Mouse (Mus musculus): ENCODE data around the gene Nlgn3.
"Not testable (repeated sequence)": the region's sequence is repeated elsewhere in the genome, so short reads cannot be mapped to it uniquely, and the experiment has no call there.

Gene Nlgn3

GRCm38 (mm10) chrX:101300427-101301030, 1.6 kb downstream of the Nlgn3 start:
- no peak for DNase-seq (ENCODE audit: low read depth, low spot score)

DNA sequence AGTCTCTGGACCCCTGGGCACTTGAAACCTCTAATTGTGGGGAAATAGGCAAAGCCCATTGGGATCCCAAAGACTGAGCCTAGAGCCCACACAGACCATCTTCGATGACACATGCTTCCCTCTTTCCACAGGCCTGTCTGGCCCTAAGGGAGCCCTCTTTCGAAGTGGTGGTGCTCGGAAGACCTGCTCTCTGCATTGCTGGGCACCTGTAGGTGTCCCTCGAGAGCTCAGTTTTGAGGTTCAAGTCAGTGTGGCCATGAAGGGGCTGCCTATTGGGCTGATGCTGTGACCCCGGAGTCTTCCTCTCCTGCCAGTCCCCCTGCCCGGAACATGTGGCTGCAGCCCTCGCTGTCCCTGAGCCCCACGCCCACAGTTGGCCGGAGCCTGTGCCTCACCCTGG, 2.7 kb downstream of the Nlgn3 start:
- no peak for DNase-seq (ENCODE audit: low read depth, low spot score)

- DNase-seq (ENCODE audit: low read depth, low spot score) = no peak
Observed at GRCm38 (mm10) chrX:101304646-101305045, 5.7 kb downstream of the Nlgn3 start.

GRCm38 (mm10) chrX:101309299-101309698, 10.3 kb downstream of the Nlgn3 start:
- DNase-seq (ENCODE audit: low read depth, low spot score) = no peak

- DNase-seq (ENCODE audit: low read depth, low spot score) = no peak
Observed at GRCm38 (mm10) chrX:101313625-101314359, 14.8 kb downstream of the Nlgn3 start.

DNA sequence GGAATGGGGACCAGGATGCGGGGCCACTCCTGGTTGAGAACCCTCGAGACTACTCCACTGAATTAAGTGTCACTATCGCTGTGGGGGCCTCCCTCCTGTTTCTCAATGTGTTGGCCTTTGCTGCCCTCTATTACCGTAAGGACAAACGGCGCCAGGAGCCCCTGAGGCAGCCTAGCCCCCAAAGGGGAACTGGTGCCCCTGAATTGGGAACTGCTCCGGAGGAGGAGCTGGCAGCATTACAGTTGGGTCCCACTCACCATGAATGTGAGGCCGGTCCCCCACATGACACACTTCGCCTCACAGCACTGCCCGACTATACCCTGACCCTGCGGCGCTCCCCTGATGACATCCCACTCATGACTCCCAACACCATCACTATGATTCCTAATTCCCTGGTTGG, 20.8 kb downstream of the Nlgn3 start:
- no peak for DNase-seq (ENCODE audit: low read depth, low spot score)

DNA sequence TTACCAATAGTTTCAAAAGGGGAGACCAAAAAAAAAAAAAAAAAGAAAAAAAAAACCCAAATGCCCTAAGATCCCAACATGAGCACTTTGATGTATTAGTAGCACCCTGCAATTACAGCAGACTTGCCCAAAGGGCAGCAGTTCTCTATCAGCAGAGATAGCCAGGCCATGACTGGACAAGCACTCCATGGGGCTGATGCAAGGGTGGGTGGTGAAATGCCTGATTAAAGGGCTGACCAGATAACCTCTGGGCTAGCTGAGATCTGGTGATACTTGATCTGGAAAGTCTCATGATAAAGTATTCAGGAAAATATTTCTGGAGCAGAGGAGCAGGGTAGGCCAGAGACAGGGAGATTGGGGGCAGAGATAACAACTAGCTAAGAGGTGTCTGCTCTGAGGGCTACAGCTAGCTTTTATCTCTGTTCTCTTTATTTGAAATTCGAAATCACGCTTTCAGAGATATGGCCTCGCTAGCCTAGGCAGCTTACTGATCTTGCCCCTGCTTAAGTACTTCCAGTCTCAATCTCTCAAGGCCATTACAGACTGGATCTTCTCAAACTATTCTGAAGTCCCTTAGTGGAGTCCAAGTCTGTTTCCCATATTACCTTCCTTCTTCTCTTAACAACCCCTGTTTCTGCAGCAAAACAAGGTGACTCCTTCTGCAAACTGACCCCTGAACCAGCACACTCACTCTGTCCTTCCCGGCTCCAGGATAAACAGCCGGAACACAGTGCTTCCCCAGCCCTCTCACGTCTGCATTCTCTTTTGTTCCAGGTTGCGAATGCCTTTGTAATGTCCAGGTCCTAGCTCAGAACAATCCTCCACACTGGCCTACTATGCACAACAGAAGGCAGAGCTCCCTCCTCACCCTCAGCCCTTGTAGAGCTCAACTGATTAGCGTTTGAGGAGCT, 27.3 kb downstream of the Nlgn3 start:
- DNase-seq (ENCODE audit: low read depth, low spot score) = no peak

GRCm38 (mm10) chrX:101329372-101330028, 30.5 kb downstream of the Nlgn3 start:
- peak; percentile 44 for DNase-seq (ENCODE audit: low read depth, low spot score)

GRCm38 (mm10) chrX:101332031-101332374, 33.0 kb downstream of the Nlgn3 start:
- no peak for DNase-seq (ENCODE audit: low read depth, low spot score)

- DNase-seq (ENCODE audit: low read depth, low spot score) = peak; percentile 87
Observed at GRCm38 (mm10) chrX:101332375-101333211, 33.6 kb downstream of the Nlgn3 start.

DNA sequence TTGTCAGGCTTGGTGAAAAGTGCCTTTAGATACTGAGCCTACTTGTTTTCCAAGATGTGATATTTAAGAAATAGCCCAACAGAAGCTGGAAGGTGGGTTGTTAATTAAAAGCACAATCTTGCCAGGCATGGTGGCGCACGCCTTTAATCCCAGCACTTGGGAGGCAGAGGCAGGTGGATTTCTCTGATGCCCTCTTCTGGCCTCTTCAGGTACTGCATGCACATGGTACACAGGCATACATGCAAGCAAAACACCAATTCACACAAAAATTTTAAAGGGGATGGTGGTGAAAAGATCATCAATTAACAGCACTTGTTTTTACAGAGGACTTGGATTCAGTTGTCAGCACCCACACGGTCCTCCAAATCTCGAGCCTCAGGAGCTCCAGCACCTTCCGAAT, 35.6 kb downstream of the Nlgn3 start:
- no peak for DNase-seq (ENCODE audit: low read depth, low spot score)

- DNase-seq (ENCODE audit: low read depth, low spot score) = no peak
Observed at GRCm38 (mm10) chrX:101338666-101339065, 39.7 kb downstream of the Nlgn3 start.

GRCm38 (mm10) chrX:101342837-101343236, 43.9 kb downstream of the Nlgn3 start:
- DNase-seq (ENCODE audit: low read depth, low spot score) = not testable (repeated sequence)

- DNase-seq (ENCODE audit: low read depth, low spot score) = no peak
Observed at GRCm38 (mm10) chrX:101345456-101345855, 46.5 kb downstream of the Nlgn3 start.

DNA sequence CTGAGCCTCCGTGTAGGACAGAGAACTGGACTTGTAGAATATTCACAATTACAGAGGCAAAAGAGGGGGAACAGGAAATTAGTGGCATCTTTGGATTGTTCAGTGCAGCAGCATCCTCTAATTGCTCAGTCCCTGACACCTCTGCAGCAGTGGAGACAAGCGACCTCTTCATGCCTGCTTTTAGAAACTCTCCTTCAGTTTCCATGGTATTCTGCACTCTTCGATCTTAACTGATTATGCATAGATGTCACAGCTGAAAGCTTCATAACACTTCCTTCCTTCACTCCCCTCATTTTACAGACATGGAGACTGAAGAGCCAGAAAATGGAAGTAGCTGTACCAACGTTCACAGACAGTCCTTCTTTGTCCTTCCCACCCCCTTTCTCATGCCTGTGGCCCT, 47.5 kb downstream of the Nlgn3 start:
- DNase-seq (ENCODE audit: low read depth, low spot score) = no peak

DNA sequence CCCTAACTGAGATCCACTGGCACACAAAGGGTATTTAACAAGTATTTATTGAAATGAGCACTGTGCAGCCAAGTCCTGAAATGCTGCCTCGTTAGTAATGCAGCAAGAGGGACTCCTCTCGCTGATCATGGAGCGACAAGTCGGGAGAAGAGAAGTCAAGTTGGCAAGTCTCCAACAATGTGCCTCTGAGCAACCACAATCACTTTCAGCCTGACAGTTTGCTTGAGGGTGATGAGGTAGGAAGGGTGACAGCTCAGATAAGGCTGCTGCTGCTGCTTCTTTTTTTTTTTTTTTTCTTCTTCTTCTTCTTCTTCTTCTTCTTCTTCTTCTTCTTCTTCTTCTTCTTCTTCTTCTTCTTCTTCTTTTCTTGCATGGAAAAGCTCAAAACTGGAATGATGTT, 52.2 kb downstream of the Nlgn3 start:
- DNase-seq (ENCODE audit: low read depth, low spot score) = no peak

GRCm38 (mm10) chrX:101358902-101359301, 59.9 kb downstream of the Nlgn3 start:
- DNase-seq (ENCODE audit: low read depth, low spot score) = not testable (repeated sequence)

DNA sequence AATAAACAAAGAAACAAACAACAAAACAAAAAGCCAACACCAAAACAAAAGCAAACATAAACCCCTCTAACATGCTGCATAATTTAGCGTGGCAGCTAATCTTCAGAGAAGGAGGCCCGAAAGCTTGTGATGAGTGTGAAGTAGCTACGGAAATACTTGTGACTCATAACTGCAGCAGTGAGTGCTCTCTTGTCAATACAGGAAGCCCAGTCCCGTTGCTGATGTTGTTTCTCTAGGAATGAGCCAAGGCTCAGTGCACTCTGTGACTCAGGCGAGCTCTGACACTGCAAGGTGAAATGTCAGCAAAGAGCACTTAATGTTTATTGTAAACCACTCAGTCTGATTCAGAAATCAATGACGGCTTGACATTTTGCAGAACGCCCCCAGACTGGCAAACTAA, 70.0 kb downstream of the Nlgn3 start:
- no peak for DNase-seq (ENCODE audit: low read depth, low spot score)

DNA sequence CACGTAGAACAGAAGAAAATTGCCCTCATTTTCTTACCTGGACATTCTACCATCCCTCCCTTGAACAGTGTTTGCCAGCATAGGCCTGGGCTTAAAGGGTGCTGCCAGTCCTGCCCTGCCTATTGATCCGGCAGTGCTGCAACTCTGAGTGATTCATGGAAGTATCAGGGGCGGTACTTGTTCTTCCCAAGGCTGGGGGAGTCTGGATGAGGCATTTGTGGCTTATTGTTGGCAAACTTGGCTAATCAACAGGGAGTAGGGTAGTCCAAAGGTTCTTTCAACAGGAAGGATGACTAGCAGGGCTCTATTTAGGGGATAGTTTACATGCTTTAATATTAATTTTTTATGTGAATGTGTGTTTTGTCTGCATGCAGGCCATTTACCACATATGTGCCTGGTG, 71.6 kb downstream of the Nlgn3 start:
- DNase-seq (ENCODE audit: low read depth, low spot score) = no peak

DNA sequence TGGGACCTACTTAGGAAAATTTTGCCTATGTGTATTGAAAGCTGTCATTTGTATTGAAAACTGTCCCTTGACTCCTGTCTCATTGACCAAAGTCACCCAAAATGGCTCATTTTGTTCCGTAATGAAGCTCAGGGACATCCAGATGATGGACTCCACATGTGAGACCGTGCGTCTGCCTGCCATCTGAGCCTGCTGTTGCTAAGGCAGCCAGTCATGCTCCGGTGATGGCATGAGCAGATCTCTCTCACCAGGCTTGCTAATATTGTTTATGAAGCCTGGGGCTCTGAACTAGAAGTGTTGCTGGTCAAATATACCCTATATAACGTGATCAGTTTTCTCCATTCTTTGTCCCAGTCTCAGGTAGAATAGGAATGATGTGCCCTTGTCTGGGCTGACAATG, 74.0 kb downstream of the Nlgn3 start:
- DNase-seq (ENCODE audit: low read depth, low spot score) = no peak
